Mouse (Mus musculus) v-Abl transformed pro-B cells (cell line): ENCODE results near the gene Ift27.

Source experiments
- in situ Hi-C, 2 experiments: fragments of 400-800 bp; cut with MboI; formaldehyde crosslinking; loops; one replicate each; pipeline ENCODE4 v1.15.1; 2025; ENCODE audit not compliant: unreplicated experiment in 2 of 2

The Ift27 gene

GRCm38 (mm10) chr15:78173972-78174886 lies at the start of gene Ift27:
Gene Ift27 (minus strand): TSS chr15:78174107.
- in situ Hi-C loops, result loop anchor here (10.0 to 25.0 kb wide), 3 partner anchors 239 to 412 kb away; partner anchors contain the start of gene Apol8 (in 1 of the 2)

GRCm38 (mm10) chr15:78215269-78215668 lies 41.4 kb upstream of the Ift27 start:
- in situ Hi-C loops, result loop anchor here in 1 of 2 experiments (10.0 kb wide), 1 partner anchor 580 kb away; no protein-coding TSS in a partner anchor

- in situ Hi-C loops, result loop anchor here in 1 of 2 experiments (10.0 kb wide), 1 partner anchor 583 kb away; no protein-coding TSS in a partner anchor
These were observed 37.5 kb upstream of the Ift27 start for GRCm38 (mm10) chr15:78211367-78211766.

GRCm38 (mm10) chr15:78210203-78210602 lies 36.3 kb upstream of the Ift27 start:
- in situ Hi-C loops, result loop anchor here in 1 of 2 experiments (10.0 kb wide), 1 partner anchor 585 kb away; no protein-coding TSS in a partner anchor

DNA sequence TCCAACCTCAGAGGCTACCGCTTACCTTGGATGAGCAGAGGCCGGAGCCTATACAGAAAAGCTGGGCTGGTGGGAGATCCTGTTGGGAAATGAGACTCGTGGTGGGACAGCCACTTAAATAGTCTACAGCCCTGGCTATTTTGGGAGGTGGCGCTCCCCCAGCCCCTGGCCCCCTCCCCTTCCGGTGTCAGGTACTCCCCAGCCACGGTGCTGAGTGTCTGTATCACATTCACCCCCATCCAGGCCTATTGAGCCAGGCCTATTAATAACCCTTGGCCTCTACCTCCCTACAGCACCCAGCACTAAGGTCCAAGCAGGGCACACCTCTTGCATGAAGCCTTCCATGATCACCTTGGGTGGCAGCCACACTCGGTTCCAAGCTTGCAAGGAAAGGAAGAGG lies 32.4 kb upstream of the Ift27 start, which contains the start of gene Pvalb:
Gene Pvalb, minus strand, starts transcription at position 89 of the 400 bp plus-strand sequence.
- in situ Hi-C loops, result no loop called here

GRCm38 (mm10) chr15:78205192-78205591 lies 31.3 kb upstream of the Ift27 start:
- in situ Hi-C loops, result no loop called here

- in situ Hi-C loops, result no loop called here
These were observed 30.3 kb upstream of the Ift27 start for GRCm38 (mm10) chr15:78204053-78204847.

GRCm38 (mm10) chr15:78195096-78195880 lies 21.4 kb upstream of the Ift27 start:
- in situ Hi-C loops, result loop anchor here in 1 of 2 experiments (25.0 kb wide), 1 partner anchor 542 kb away; no protein-coding TSS in a partner anchor

GRCm38 (mm10) chr15:78194320-78194719 lies 20.4 kb upstream of the Ift27 start:
- in situ Hi-C loops, result loop anchor here in 1 of 2 experiments (25.0 kb wide), 1 partner anchor 543 kb away; no protein-coding TSS in a partner anchor

- in situ Hi-C loops, result loop anchor here (10.0 to 25.0 kb wide), 4 partner anchors 145 to 548 kb away; partner anchors contain the start of gene C1qtnf6 (in 1 of the 2)
These were observed 15.7 kb upstream of the Ift27 start for GRCm38 (mm10) chr15:78189636-78190035.

GRCm38 (mm10) chr15:78188546-78188945 lies 14.6 kb upstream of the Ift27 start:
- in situ Hi-C loops, result loop anchor here (10.0 to 25.0 kb wide), 4 partner anchors 146 to 549 kb away; partner anchors contain the start of gene C1qtnf6 (in 1 of the 2)

GRCm38 (mm10) chr15:78186906-78187305 lies 13.0 kb upstream of the Ift27 start:
- in situ Hi-C loops, result loop anchor here (10.0 to 25.0 kb wide), 4 partner anchors 148 to 550 kb away; partner anchors contain the start of gene C1qtnf6 (in 1 of the 2)

DNA sequence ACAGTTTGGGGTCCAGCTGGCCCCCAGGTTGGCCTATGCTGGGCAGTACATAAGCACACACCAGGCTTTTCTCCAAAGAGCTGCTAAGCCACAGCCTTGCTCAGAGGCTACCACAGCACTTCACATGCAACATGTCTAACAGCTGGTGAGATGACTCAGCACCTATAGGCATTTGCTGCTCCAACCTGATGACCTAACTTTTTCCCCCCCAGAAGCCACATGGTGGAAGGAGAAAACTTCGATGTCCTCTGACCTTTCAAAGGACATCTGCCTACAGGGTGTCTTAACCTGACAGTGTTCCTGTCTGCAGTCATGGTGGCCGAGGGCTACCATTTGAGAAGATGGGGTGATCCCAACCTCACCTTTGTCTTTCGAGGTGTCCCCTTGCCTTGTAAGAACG lies 11.7 kb upstream of the Ift27 start:
- in situ Hi-C loops, result loop anchor here (10.0 to 25.0 kb wide), 4 partner anchors 149 to 552 kb away; partner anchors contain the start of gene C1qtnf6 (in 1 of the 2)

DNA sequence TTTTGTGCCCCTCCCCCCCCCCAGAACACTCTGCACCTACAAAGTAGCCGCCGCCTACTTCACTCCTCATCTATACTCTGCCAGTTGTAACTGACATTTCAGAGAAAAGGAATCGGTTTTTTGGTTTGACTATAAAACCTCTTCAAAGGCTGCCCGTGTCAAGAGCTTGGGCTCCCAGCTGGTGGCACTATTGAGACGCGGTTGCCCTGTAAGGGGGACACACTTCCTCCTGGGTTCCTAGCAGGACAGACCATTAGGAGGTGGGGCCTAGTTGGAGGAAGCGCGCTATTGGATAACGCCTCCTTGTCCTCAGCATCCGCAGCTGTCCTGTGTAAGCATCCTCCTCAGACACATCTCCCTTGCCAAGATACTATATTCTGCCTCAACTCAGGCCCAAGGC lies 10.9 kb upstream of the Ift27 start:
- in situ Hi-C loops, result loop anchor here (5.0 to 25.0 kb wide), 9 partner anchors 52 to 552 kb away; partner anchors contain the start of gene C1qtnf6 (in 2 of the 2)

GRCm38 (mm10) chr15:78181701-78182405 lies 7.9 kb upstream of the Ift27 start:
- in situ Hi-C loops, result loop anchor here (5.0 to 25.0 kb wide), 9 partner anchors 55 to 555 kb away; partner anchors contain the start of gene C1qtnf6 (in 2 of the 2)

GRCm38 (mm10) chr15:78179775-78180174 lies 5.9 kb upstream of the Ift27 start:
- in situ Hi-C loops, result loop anchor here (5.0 to 25.0 kb wide), 10 partner anchors 58 to 558 kb away; partner anchors contain the start of gene C1qtnf6 (in 2 of the 2)

DNA sequence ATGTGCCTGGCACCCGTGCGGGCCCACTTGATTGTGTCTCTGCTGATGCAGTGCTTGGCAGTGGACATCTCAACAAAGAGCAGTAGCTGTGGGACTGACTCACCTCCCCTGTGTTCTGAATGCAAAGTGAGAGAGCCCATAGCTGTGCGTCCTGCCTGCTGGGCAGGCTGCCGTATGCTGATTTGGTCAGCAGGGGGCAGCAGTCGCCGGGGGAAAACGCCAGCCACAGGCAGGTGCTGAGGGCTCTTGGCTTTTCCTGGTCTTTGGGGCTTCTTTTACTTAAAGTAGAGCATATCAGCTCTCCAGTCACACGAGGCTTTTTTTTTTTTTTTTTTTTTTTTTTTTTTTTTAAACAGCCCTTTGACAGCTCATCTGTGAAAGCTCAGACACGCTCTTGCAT lies 4.5 kb upstream of the Ift27 start:
- in situ Hi-C loops, result loop anchor here in 1 of 2 experiments (10.0 to 25.0 kb wide), 2 partner anchors 244 to 559 kb away; no protein-coding TSS in a partner anchor

- in situ Hi-C loops, result loop anchor here in 1 of 2 experiments (10.0 to 25.0 kb wide), 2 partner anchors 242 to 560 kb away; no protein-coding TSS in a partner anchor
These were observed 3.4 kb upstream of the Ift27 start for GRCm38 (mm10) chr15:78177257-78177656.
